Mouse (Mus musculus) olfactory bulb, adult 2 months (tissue): Measurements from ENCODE around the gene Unc5a.

ENCODE experiments used
- CTCF ChIP-seq: fragments of 200-500 bp; IDR thresholded peaks from 2 replicates; pipeline ENCODE4 v1.5.1; 2012; ENCODE audit warnings: low read depth, mild to moderate bottlenecking, low read length, moderate library complexity; ENCODE audit not compliant: insufficient read depth
- POLR2A ChIP-seq: fragments of 200-500 bp; IDR thresholded peaks from 2 replicates; pipeline ENCODE4 v1.6.1; 2012; ENCODE audit warnings: mild to moderate bottlenecking, low read depth, low read length, moderate library complexity; ENCODE audit not compliant: insufficient read depth

DNA sequence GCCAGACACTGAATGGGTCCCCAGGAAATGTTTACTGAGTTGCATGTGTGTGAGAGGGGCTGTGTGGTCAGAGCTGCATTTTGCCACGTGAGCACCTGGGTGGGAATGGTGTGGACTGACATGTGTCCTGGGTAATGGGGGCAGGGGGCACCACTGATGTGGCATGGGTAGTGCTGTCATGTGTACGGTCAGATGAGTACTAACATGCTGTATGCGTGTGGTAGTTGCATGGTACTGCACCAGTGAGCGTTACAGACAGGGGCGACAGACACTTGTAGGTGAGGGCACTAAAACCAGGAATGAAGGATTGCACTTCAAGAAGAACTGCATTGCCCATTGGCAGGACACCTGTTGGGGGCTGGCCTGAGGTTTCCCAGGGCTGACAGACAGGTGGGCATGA, 2.0 kb downstream of the Unc5a start:
- TF ChIP-seq POLR2A: no peak
- TF ChIP-seq CTCF: no peak
